Mouse (Mus musculus): ENCODE measurements around the gene Hs3st4. TPM values are rescaled to one million over a fixed set of nuclear protein-coding genes. Genes with fewer than 3 reads are reported as not detected.

The Hs3st4 gene
- polyA plus RNA-seq, 1 experiment from 2014 or later, result 0.44 TPM

- Histone ChIP-seq H3K9ac (no peak overlapping the region), H3K4me2 (no peak overlapping the region), H3K36me3 (no peaks in the 10 kb centered on the region), H3K4me3 (no peak overlapping the region), H3K9me3 (no peaks in the 10 kb centered on the region), H3K4me1 (no peaks in the 10 kb centered on the region), H3K27ac (no peak overlapping the region), H3K27me3 (no peaks in the 10 kb centered on the region)
- WGBS, result 88% methylated on average over 5 of the region's 5 CpGs
- ATAC-seq (ENCODE audit: insufficient number of reproducible peaks, low FRiP score, low TSS enrichment, low read depth), result no peak
Observed at GRCm38 (mm10) chr7:124026908-124027307, 44.2 kb downstream of the Hs3st4 start.

GRCm38 (mm10) chr7:124032236-124032635, 49.6 kb downstream of the Hs3st4 start:
- H3K27ac ChIP-seq, result no peak overlapping the region
- no peaks in the 10 kb centered on the region for H3K27me3 ChIP-seq
- WGBS, result 40% methylated on average over 2 of the region's 2 CpGs
- no peaks in the 10 kb centered on the region for H3K36me3 ChIP-seq
- H3K9ac ChIP-seq, result no peak overlapping the region
- H3K9me3 ChIP-seq, result no peaks in the 10 kb centered on the region
- no peaks in the 10 kb centered on the region for H3K4me1 ChIP-seq
- no peak overlapping the region for H3K4me2 ChIP-seq
- ATAC-seq (ENCODE audit: insufficient number of reproducible peaks, low FRiP score, low TSS enrichment, low read depth), result no peak
- no peak overlapping the region for H3K4me3 ChIP-seq

- Histone ChIP-seq H3K4me3 (no peak overlapping the region), H3K4me1 (no peaks in the 10 kb centered on the region), H3K4me2 (no peak overlapping the region), H3K9ac (no peak overlapping the region), H3K27me3 (no peaks in the 10 kb centered on the region), H3K36me3 (no peaks in the 10 kb centered on the region), H3K9me3 (no peaks in the 10 kb centered on the region), H3K27ac (no peak overlapping the region)
- WGBS, result 56% methylated on average over 2 of the region's 2 CpGs
- ATAC-seq (ENCODE audit: insufficient number of reproducible peaks, low FRiP score, low TSS enrichment, low read depth), result no peak
Observed at GRCm38 (mm10) chr7:124033332-124033731, 50.7 kb downstream of the Hs3st4 start.

- no peak overlapping the region for H3K9ac ChIP-seq
- H3K36me3 ChIP-seq, result no peaks in the 10 kb centered on the region
- H3K27me3 ChIP-seq, result no peaks in the 10 kb centered on the region
- H3K4me3 ChIP-seq, result no peak overlapping the region
- ATAC-seq (ENCODE audit: insufficient number of reproducible peaks, low FRiP score, low TSS enrichment, low read depth), result no peak
- WGBS, result 35% methylated on average over 5 of the region's 5 CpGs
- no peak overlapping the region for H3K4me2 ChIP-seq
- no peak overlapping the region for H3K27ac ChIP-seq
- no peaks in the 10 kb centered on the region for H3K4me1 ChIP-seq
- no peaks in the 10 kb centered on the region for H3K9me3 ChIP-seq
Observed at GRCm38 (mm10) chr7:124037281-124037700, 54.6 kb downstream of the Hs3st4 start.

GRCm38 (mm10) chr7:124039142-124039541, 56.5 kb downstream of the Hs3st4 start:
- no peak for ATAC-seq (ENCODE audit: insufficient number of reproducible peaks, low FRiP score, low TSS enrichment, low read depth)
- H3K4me2 ChIP-seq, result no peak overlapping the region
- 13% methylated on average over 5 of the region's 5 CpGs for WGBS

GRCm38 (mm10) chr7:124047382-124047781, 64.7 kb downstream of the Hs3st4 start:
- no peak for ATAC-seq (ENCODE audit: insufficient number of reproducible peaks, low FRiP score, low TSS enrichment, low read depth)
- H3K4me2 ChIP-seq, result no peak overlapping the region
- no peak overlapping the region for H3K4me3 ChIP-seq
- H3K27ac ChIP-seq, result no peak overlapping the region
- no peaks in the 10 kb centered on the region for H3K9me3 ChIP-seq
- H3K9ac ChIP-seq, result no peak overlapping the region
- H3K4me1 ChIP-seq, result no peaks in the 10 kb centered on the region
- H3K27me3 ChIP-seq, result no peaks in the 10 kb centered on the region
- H3K36me3 ChIP-seq, result no peaks in the 10 kb centered on the region

More at GRCm38 (mm10) chr7:124039142-124039541, 56.5 kb downstream of the Hs3st4 start:
- no peak overlapping the region for H3K27ac ChIP-seq
- no peak overlapping the region for H3K9ac ChIP-seq
- H3K36me3 ChIP-seq, result no peaks in the 10 kb centered on the region
- no peaks in the 10 kb centered on the region for H3K27me3 ChIP-seq
- H3K4me1 ChIP-seq, result no peaks in the 10 kb centered on the region
- no peak overlapping the region for H3K4me3 ChIP-seq
- H3K9me3 ChIP-seq, result no peaks in the 10 kb centered on the region

GRCm38 (mm10) chr7:124048971-124049370, 66.3 kb downstream of the Hs3st4 start:
- Histone ChIP-seq H3K36me3 (no peaks in the 10 kb centered on the region), H3K4me1 (no peaks in the 10 kb centered on the region), H3K9ac (no peak overlapping the region), H3K4me2 (no peak overlapping the region), H3K27ac (no peak overlapping the region), H3K4me3 (no peak overlapping the region), H3K9me3 (no peaks in the 10 kb centered on the region), H3K27me3 (no peaks in the 10 kb centered on the region)
- WGBS, result 49% methylated on average over 1 of the region's 1 CpGs
- no peak for ATAC-seq (ENCODE audit: insufficient number of reproducible peaks, low FRiP score, low TSS enrichment, low read depth)

- H3K4me3 ChIP-seq, result no peak overlapping the region
- no peaks in the 10 kb centered on the region for H3K27me3 ChIP-seq
- ATAC-seq (ENCODE audit: insufficient number of reproducible peaks, low FRiP score, low TSS enrichment, low read depth), result no peak
- WGBS, result 84% methylated on average over 5 of the region's 5 CpGs
- H3K27ac ChIP-seq, result no peak overlapping the region
- no peaks in the 10 kb centered on the region for H3K9me3 ChIP-seq
- H3K36me3 ChIP-seq, result no peaks in the 10 kb centered on the region
- H3K9ac ChIP-seq, result no peak overlapping the region
- H3K4me1 ChIP-seq, result no peaks in the 10 kb centered on the region
- H3K4me2 ChIP-seq, result no peak overlapping the region
Observed at GRCm38 (mm10) chr7:124050421-124050820, 67.8 kb downstream of the Hs3st4 start.

- no peaks in the 10 kb centered on the region for H3K4me1 ChIP-seq
- no peaks in the 10 kb centered on the region for H3K36me3 ChIP-seq
- H3K4me3 ChIP-seq, result no peak overlapping the region
- H3K9ac ChIP-seq, result no peak overlapping the region
- no peaks in the 10 kb centered on the region for H3K27me3 ChIP-seq
- ATAC-seq (ENCODE audit: insufficient number of reproducible peaks, low FRiP score, low TSS enrichment, low read depth), result no peak
- H3K4me2 ChIP-seq, result no peak overlapping the region
- no peaks in the 10 kb centered on the region for H3K9me3 ChIP-seq
- 79% methylated on average over 1 of the region's 1 CpGs for WGBS
- H3K27ac ChIP-seq, result no peak overlapping the region
Observed at GRCm38 (mm10) chr7:124083741-124084140, 101.1 kb downstream of the Hs3st4 start.

GRCm38 (mm10) chr7:124129019-124129418, 146.3 kb downstream of the Hs3st4 start:
- Histone ChIP-seq H3K27me3 (0 out of 2 replicates have a peak, but pooled peaks cover 9% of the 10 kb centered on the region), H3K4me3 (no peak overlapping the region), H3K36me3 (no peaks in the 10 kb centered on the region), H3K27ac (no peak overlapping the region), H3K4me1 (no peaks in the 10 kb centered on the region), H3K9ac (no peak overlapping the region), H3K4me2 (no peak overlapping the region), H3K9me3 (no peaks in the 10 kb centered on the region)
- ATAC-seq (ENCODE audit: insufficient number of reproducible peaks, low FRiP score, low TSS enrichment, low read depth), result no peak
- WGBS, result 7% methylated on average over 2 of the region's 2 CpGs

GRCm38 (mm10) chr7:124131312-124131711, 148.6 kb downstream of the Hs3st4 start:
- ATAC-seq (ENCODE audit: insufficient number of reproducible peaks, low FRiP score, low TSS enrichment, low read depth), result no peak
- Histone ChIP-seq H3K9me3 (no peaks in the 10 kb centered on the region), H3K4me2 (no peak overlapping the region), H3K27me3 (0 out of 2 replicates have a peak, but pooled peaks cover 9% of the 10 kb centered on the region), H3K9ac (no peak overlapping the region), H3K27ac (no peak overlapping the region), H3K4me3 (no peak overlapping the region), H3K36me3 (no peaks in the 10 kb centered on the region), H3K4me1 (peaks cover 2% of the 10 kb centered on the region; the same call in 1 of the 2 replicates)
- 45% methylated on average over 7 of the region's 7 CpGs for WGBS

- Histone ChIP-seq H3K4me1 (peaks cover 2% of the 10 kb centered on the region; the same call in 1 of the 2 replicates), H3K4me3 (no peak overlapping the region), H3K4me2 (no peak overlapping the region), H3K9me3 (no peaks in the 10 kb centered on the region), H3K27ac (no peak overlapping the region), H3K9ac (no peak overlapping the region), H3K27me3 (no peaks in the 10 kb centered on the region), H3K36me3 (no peaks in the 10 kb centered on the region)
- 31% methylated on average over 5 of the region's 5 CpGs for WGBS
- ATAC-seq (ENCODE audit: insufficient number of reproducible peaks, low FRiP score, low TSS enrichment, low read depth), result no peak
Observed at GRCm38 (mm10) chr7:124136133-124136532, 153.5 kb downstream of the Hs3st4 start.

- ATAC-seq (ENCODE audit: insufficient number of reproducible peaks, low FRiP score, low TSS enrichment, low read depth), result no peak
Observed at GRCm38 (mm10) chr7:124141229-124141628, 158.6 kb downstream of the Hs3st4 start.

More at GRCm38 (mm10) chr7:124141229-124141628, 158.6 kb downstream of the Hs3st4 start:
- H3K9ac ChIP-seq, result no peak overlapping the region
- H3K36me3 ChIP-seq, result no peaks in the 10 kb centered on the region
- no peaks in the 10 kb centered on the region for H3K27me3 ChIP-seq
- WGBS, result 79% methylated on average over 6 of the region's 6 CpGs
- no peak overlapping the region for H3K27ac ChIP-seq
- no peak overlapping the region for H3K4me2 ChIP-seq
- H3K4me3 ChIP-seq, result no peak overlapping the region
- peaks cover under 1% of the 10 kb centered on the region; the same call in 1 of the 2 replicates for H3K4me1 ChIP-seq
- no peaks in the 10 kb centered on the region for H3K9me3 ChIP-seq
